Mouse (Mus musculus): ENCODE results near the gene Sh3bgrl3. TPM values are rescaled to one million over a fixed set of nuclear protein-coding genes. Genes with fewer than 3 reads are reported as not detected.

Sh3bgrl3 gene
- polyA plus RNA-seq, 1 experiment = 85.6 TPM

- TF ChIP-seq POLR2A (IDR thresholded peaks at IDR 0.05; ENCODE audit: control insufficient read depth, low read depth, low read length) (no peak), CTCF (IDR thresholded peaks at IDR 0.05; ENCODE audit: control insufficient read depth, insufficient read depth, insufficient replicate concordance, low read depth, low read length) (no peak)
- Histone ChIP-seq H3K27ac (ENCODE audit: control insufficient read depth, insufficient read depth, low read depth, low read length) (no peak overlapping the region), H3K27me3 (ENCODE audit: control insufficient read depth, insufficient read depth, low read length) (no peaks in the 10 kb centered on the region), H3K4me3 (ENCODE audit: control insufficient read depth, low read depth, low read length) (peak overlapping the region; percentile 92), H3K4me1 (ENCODE audit: control insufficient read depth, insufficient read depth, low read length) (peaks cover 16% of the 10 kb centered on the region), H3K36me3 (ENCODE audit: control insufficient read depth, insufficient read depth, low read length) (peaks cover 1% of the 10 kb centered on the region; the same call in 1 of the 2 replicates)
These were observed 893 bp upstream of the Sh3bgrl3 start for GRCm38 (mm10) chr4:134129482-134129881.

GRCm38 (mm10) chr4:134128983-134129362 lies 384 bp upstream of the Sh3bgrl3 start:
- peak overlapping the region; percentile 85 for H3K27ac ChIP-seq (ENCODE audit: control insufficient read depth, insufficient read depth, low read depth, low read length)
- H3K27me3 ChIP-seq (ENCODE audit: control insufficient read depth, insufficient read depth, low read length) = no peaks in the 10 kb centered on the region
- peaks cover 16% of the 10 kb centered on the region for H3K4me1 ChIP-seq (ENCODE audit: control insufficient read depth, insufficient read depth, low read length)
- TF ChIP-seq POLR2A (IDR thresholded peaks at IDR 0.05; ENCODE audit: control insufficient read depth, low read depth, low read length) (0 out of 2 replicates have a peak, but pooled peaks have one; percentile 7), CTCF (IDR thresholded peaks at IDR 0.05; ENCODE audit: control insufficient read depth, insufficient read depth, insufficient replicate concordance, low read depth, low read length) (no peak)
- no peaks in the 10 kb centered on the region; the same call in 1 of the 2 replicates for H3K36me3 ChIP-seq (ENCODE audit: control insufficient read depth, insufficient read depth, low read length)
- H3K4me3 ChIP-seq (ENCODE audit: control insufficient read depth, low read depth, low read length) = peak overlapping the region; percentile 92

DNA sequence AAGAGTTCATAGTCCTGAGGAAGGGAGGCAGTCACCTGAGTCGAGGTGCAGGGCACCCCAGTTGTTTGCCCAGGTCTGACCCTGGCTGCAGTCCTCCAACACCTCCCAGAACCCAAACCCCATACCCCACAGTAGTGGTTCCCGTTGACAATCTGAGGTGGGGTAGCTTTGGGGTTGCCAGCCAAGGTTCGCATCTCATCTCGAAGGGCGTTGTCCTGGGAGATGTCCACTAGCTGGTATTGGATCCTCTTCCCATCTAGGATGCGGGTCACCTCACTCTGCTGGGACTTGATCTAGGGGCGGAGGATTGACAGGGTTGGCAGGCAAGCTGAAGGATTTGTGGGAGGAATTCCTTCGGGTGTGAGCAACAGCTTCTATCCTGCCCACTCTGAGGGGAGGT lies 796 bp downstream of the Sh3bgrl3 start:
- TF ChIP-seq CTCF (IDR thresholded peaks at IDR 0.05; ENCODE audit: control insufficient read depth, insufficient read depth, insufficient replicate concordance, low read depth, low read length) (no peak), POLR2A (IDR thresholded peaks at IDR 0.05; ENCODE audit: control insufficient read depth, low read depth, low read length) (no peak)
- H3K27ac ChIP-seq (ENCODE audit: control insufficient read depth, insufficient read depth, low read depth, low read length) = no peak overlapping the region; the same call in 1 of the 2 replicates
- peak overlapping the region; percentile 92 for H3K4me3 ChIP-seq (ENCODE audit: control insufficient read depth, low read depth, low read length)
- H3K4me1 ChIP-seq (ENCODE audit: control insufficient read depth, insufficient read depth, low read length) = peaks cover 16% of the 10 kb centered on the region
- no peaks in the 10 kb centered on the region for H3K36me3 ChIP-seq (ENCODE audit: control insufficient read depth, insufficient read depth, low read length)
- no peaks in the 10 kb centered on the region for H3K27me3 ChIP-seq (ENCODE audit: control insufficient read depth, insufficient read depth, low read length)

GRCm38 (mm10) chr4:134127121-134127455 lies 1.5 kb downstream of the Sh3bgrl3 start:
- no peak for TF ChIP-seq POLR2A (IDR thresholded peaks at IDR 0.05; ENCODE audit: control insufficient read depth, low read depth, low read length)
- TF ChIP-seq CTCF (IDR thresholded peaks at IDR 0.05; ENCODE audit: control insufficient read depth, insufficient read depth, insufficient replicate concordance, low read depth, low read length) = no peak
- no peak overlapping the region for H3K4me3 ChIP-seq (ENCODE audit: control insufficient read depth, low read depth, low read length)
- H3K27me3 ChIP-seq (ENCODE audit: control insufficient read depth, insufficient read depth, low read length) = no peaks in the 10 kb centered on the region
- H3K36me3 ChIP-seq (ENCODE audit: control insufficient read depth, insufficient read depth, low read length) = no peaks in the 10 kb centered on the region
- no peak overlapping the region for H3K27ac ChIP-seq (ENCODE audit: control insufficient read depth, insufficient read depth, low read depth, low read length)
- H3K4me1 ChIP-seq (ENCODE audit: control insufficient read depth, insufficient read depth, low read length) = peaks cover 16% of the 10 kb centered on the region

- Histone ChIP-seq H3K27me3 (ENCODE audit: control insufficient read depth, insufficient read depth, low read length) (no peaks in the 10 kb centered on the region), H3K4me3 (ENCODE audit: control insufficient read depth, low read depth, low read length) (no peak overlapping the region), H3K27ac (ENCODE audit: control insufficient read depth, insufficient read depth, low read depth, low read length) (no peak overlapping the region), H3K36me3 (ENCODE audit: control insufficient read depth, insufficient read depth, low read length) (no peaks in the 10 kb centered on the region), H3K4me1 (ENCODE audit: control insufficient read depth, insufficient read depth, low read length) (peaks cover 16% of the 10 kb centered on the region)
- no peak for TF ChIP-seq CTCF (IDR thresholded peaks at IDR 0.05; ENCODE audit: control insufficient read depth, insufficient read depth, insufficient replicate concordance, low read depth, low read length)
- no peak for TF ChIP-seq POLR2A (IDR thresholded peaks at IDR 0.05; ENCODE audit: control insufficient read depth, low read depth, low read length)
These were observed 2.1 kb downstream of the Sh3bgrl3 start for GRCm38 (mm10) chr4:134126300-134127120.

DNA sequence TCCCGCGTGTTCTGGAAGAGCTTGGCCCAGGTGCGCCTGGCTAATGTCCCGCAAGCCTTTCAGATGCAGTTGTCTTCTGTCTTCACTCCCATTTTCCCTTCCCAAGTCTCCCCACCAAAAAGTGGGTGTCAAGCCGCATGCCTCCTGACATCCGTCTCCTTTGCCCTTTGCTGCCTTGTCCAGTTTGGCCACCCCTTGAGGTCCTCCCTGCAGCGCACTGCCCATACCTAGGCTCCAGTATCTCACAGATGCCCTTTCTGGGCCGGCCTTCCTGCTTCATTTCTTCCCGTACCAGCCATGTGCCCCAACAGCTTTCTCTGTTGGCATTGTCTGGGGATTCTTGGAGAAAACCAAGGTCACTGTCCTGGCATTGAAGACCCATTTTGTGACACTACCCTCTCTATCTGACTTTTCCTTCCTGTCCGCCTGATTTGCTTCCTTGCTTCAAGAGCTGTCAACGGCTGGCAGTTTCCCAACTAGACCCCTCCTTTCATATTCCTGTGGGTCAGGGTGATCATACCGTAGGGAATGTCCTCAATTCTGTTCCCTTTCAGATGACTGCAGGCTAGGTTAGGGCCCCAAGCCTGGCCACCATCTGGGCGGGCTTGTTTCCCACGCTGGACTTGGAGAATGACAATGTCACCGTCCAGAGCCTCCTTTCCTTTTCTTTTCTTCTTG lies 3.1 kb downstream of the Sh3bgrl3 start:
- TF ChIP-seq POLR2A (IDR thresholded peaks at IDR 0.05; ENCODE audit: control insufficient read depth, low read depth, low read length) (no peak), CTCF (IDR thresholded peaks at IDR 0.05; ENCODE audit: control insufficient read depth, insufficient read depth, insufficient replicate concordance, low read depth, low read length) (no peak)
- Histone ChIP-seq H3K4me3 (ENCODE audit: control insufficient read depth, low read depth, low read length) (no peak overlapping the region), H3K27me3 (ENCODE audit: control insufficient read depth, insufficient read depth, low read length) (no peaks in the 10 kb centered on the region), H3K27ac (ENCODE audit: control insufficient read depth, insufficient read depth, low read depth, low read length) (no peak overlapping the region), H3K36me3 (ENCODE audit: control insufficient read depth, insufficient read depth, low read length) (no peaks in the 10 kb centered on the region), H3K4me1 (ENCODE audit: control insufficient read depth, insufficient read depth, low read length) (peaks cover 16% of the 10 kb centered on the region)

Measured in testis, adult 2 months (tissue).